Mouse (Mus musculus) kidney, adult 11 months (tissue): ENCODE data around the gene Mtmr2.
"Not testable (repeated sequence)": the region's sequence is repeated elsewhere in the genome, so short reads cannot be mapped to it uniquely, and the experiment has no call there.

Experiments used
- DNase-seq: peaks from one replicate; pipeline ENCODE4 v3.0.0; 2022

The Mtmr2 gene

DNA sequence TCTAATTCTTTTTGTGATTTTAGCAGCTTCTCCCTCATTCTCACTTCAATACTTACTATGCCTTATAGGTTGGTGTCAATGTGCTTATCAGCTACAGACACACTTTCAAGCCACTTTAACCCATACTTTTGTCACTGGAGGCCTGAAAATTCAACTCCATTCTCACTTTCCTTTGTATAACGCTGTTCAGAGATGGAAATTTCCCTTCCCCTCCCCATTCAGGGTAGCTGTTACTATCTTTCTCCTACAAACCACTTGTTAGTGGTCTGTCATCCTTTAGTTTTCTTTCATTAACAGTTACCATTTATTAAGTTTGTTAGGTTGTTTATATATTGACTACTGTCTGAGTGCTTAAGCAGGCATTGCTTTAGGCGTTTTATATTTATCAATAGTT, at the start of gene Mtmr2:
Mtmr2 (plus strand) TSS at position 7 of the 394 bp plus-strand sequence.
- DNase-seq, result no peak

DNA sequence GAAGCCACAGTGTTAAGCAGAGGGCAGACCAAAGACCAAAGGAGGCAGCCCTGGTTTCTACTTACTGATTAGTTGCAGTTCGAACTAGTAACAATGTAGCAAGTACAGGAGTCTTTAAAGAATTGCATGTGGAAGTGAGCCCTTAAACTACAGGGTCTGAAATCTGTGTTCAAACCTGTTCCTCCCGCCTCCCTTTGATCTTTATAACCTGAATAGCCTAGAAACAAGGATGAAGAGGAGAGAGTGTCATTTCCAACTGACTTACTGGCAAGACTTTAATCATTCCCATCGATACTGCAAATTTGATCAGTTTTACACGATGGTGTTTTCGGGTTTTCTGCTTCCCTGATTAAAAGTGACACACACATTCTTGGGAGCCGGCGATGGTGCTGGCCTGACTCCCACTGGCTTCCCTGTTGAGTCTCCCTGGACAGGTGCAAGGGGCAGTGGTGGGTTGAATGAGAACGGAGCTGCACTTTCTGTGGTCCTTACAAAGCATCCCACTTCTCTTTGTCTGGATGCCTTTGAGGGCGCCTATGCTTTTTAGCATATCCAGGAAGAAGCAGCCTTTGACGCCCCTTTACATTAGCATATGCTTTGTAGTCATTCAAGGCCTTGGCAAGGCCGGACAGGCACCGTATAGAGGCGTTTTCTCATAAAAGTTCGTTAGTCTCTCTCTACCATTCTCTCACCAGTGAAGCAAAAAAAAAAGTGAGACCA, 49.0 kb upstream of the Mtmr2 start:
- DNase-seq, result no peak

DNA sequence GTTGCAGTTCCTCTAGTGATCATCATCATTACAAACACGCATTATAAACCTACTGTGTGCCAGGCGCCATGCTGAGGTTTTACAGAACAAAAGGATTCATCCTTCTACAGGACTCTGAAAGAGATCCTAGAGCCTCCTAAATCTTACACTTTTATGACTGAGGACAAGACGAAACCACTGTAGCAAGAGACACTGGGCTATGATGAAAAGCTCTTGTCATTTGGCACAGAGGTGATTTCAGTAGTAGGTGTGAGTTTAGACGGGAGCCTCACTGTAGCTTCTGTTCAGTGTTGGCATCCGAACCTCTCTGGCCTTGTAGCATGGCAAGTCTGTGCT, 48.5 kb upstream of the Mtmr2 start:
- DNase-seq, result no peak

DNA sequence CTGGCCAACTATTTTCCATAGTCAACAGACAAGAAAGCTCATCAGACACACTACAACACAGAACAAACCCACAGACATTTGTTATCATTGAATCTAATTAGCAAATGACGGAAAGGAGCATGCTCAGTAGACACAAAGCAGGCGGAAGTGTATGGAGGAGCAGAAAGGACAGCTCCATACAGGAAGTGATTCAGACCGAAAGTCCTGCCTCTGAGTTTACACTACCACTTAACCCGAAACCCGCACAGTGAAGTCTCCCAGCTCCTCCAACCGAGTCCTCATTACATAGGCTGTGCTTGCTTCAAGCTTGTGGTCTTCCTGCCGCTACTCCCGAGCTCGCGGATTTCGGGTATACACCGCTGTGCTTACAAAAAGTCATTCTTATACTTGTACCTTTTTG, 46.4 kb upstream of the Mtmr2 start:
- no peak for DNase-seq

DNA sequence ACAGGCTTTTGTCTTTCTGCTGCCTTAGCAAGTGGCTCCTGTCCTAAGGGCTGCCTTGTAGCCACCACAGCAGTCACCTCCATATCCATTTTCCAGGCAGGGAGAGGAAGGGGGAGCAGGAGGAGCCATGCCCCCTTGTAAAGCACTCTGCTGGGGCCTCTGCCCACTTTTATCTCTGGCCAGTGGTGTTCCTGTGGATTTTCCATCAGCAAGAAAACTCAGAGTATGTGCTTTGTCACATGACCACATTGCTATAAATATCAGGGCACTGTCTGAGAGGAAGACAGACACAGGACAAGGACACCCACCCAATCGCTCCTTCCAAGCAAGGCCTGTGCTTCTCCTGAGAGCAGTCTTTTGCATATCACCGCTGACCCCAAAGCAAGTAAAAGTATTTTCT, 45.1 kb upstream of the Mtmr2 start:
- DNase-seq, result no peak

DNA sequence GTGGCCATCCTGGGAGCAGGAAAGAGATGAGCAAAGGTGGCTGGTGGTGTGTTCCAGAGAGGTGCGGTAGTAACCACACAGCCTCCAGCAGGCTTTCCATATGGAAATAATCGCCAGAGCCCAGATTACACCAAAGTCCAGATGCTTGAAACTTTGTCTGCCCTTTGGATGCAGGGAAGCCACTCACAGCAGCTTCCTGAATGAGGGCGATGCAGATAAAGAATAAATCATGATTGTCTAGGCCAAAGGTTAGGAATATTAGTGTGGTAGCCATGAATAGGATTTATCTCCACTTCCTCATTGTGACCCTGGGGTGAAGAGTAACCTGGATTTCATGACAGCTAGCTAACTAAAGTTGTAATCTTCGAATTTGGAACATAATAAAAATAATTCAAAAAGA, 43.3 kb upstream of the Mtmr2 start:
- DNase-seq, result no peak

DNA sequence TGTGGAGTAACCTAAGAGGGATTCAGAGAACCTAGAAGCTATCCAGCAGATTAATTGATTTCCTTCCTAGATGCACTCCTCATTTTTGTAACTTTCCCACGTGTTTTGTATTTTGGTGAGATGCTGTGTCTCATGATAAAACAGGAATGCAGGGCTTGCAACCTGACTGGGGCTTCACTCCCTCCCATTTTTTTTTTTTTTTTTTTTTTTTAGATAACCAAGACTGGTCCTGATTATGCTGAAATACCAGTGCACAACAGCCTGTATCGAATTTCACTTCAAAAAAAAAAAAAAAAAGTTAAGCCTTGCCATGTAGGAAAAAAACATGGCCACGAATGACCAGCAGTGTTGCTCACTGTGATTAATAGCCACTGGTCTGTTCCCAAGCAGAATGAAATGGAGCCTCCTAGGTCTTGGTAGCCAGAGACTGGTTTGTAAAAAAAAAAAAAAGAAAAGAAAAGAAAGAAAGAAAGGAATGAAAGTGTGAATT, 41.1 kb upstream of the Mtmr2 start:
- DNase-seq, result no peak

DNA sequence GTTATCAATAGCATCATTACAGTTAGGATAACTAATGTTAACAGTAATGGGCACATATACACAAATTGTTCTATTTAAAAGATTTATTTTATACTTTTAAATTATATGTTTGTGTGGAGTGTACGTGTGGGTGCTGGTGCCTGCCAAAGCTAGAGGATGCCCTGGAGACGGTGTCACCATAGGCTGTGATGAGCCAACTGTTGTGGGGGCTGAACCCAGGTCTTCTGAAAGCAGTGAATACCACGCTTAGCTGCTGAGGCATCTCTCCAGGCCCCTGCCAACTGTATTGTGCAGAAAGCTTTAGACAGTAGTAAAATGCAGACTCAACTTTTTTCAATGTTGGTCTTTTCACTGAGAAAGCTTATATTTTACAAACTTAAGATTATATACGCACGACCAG, 38.8 kb upstream of the Mtmr2 start:
- no peak for DNase-seq

DNA sequence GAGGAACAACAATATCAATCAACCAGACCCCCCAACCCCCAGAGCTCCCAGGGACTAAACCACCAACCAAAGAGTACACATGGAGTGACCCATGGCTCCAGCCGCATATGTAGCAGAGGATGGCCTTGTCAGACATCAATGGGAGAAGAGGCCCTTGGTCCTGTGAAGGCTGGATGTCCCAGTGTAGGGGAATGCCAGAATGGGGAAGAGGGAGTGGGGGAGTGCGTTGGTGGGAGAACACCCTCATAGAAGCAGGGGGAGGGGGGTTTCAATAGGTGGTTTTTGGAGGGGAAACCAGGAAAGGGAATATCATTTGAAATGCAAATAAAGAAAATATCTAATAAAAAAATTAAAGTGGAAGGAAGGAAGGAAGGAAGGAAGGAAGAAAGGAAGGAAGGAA, 32.3 kb upstream of the Mtmr2 start:
- not testable (repeated sequence) for DNase-seq

DNA sequence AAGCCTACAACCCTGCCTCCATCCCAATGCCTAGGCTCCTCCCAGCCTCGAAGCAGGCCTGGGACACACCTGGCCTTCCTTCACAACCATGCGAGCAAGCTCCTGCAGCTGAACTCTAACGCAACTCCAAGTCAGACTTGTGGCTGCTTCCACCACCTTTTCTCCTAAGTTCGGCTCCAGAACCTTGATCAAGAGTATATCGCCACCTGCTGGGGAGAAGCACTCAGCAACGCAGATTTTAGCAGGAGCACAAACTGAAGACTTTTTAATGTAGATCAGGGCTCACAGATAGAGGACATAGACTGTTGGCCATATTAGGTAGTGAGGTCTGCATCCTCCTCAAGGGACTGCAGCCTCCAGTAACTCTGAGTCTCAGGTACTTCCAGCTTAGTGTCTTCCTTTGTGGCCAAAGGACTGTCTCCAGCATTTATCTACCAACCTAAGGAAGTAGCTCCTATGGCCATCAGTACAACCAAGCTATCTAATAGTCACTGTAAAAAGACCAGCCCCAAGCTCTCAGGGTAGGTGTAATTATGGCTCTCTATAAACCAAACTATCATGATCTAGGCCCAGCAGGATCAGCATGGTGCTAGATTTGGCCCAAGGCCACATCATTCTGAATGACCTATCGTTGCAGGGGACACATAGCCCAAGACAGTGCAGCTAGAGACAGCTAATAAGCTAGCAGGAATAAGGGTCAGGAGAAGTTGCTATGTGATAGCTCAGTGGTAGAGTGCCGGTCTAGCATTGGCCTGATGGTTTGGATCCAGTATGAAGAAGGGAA, 31.7 kb upstream of the Mtmr2 start:
- DNase-seq, result peak; percentile 66

DNA sequence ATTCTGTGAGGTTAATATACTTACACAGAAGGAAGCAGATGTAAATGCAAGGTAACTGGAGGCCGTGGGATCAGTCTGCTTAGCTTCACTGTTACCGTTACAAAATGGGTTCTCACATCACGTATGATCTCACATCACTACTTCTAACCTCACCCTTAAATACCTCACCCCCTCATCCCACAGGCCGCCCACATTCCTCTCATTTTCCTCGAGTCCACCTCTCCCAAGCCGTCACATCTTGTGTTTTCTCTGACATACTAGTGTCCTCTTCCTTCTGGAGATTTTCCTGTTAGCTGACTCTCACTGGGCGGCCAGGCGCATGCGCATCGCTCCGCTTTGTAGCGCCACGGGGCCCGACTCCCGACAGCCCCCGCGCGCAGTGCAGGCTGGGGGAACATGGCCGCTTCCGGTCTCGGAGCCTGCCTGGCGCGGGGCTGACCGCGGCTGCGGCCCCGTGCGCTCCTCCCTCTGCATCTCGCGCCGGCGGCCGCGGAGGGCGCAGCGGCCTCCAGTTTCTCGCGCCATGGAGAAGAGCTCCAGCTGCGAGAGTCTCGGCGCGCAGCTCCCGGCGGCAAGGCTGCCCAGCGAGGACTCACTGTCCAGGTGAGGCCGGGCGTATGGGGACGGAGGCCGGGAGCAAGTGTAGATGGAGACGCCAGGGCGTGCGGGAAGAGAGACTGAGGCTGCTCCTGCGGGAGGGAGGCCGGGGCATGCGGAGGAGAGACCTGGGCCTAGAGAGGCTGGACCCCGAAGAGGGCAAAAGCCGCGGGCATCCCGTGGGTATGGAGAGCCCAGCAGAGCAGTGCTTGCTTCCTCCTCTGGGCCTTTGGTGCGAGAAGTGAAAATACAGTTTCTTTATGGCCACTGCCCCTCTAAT, 826 bp downstream of the Mtmr2 start:
- DNase-seq, result peak; percentile 93

DNA sequence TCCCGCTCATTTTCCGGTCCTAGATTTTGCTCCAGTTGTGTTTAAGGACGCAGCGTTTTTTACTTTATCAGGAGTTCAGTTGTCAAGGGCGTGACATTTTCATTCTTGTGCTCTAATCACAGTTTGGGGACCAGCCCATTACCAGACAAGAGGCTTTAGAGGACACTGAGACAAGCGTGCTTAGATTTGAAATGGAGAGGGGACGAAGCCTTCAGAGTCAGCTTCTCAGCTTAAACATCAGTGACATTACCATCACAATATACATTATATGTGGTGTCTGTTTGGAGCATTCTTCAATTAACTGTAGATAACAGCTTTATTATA, 1.4 kb downstream of the Mtmr2 start:
- DNase-seq, result no peak

DNA sequence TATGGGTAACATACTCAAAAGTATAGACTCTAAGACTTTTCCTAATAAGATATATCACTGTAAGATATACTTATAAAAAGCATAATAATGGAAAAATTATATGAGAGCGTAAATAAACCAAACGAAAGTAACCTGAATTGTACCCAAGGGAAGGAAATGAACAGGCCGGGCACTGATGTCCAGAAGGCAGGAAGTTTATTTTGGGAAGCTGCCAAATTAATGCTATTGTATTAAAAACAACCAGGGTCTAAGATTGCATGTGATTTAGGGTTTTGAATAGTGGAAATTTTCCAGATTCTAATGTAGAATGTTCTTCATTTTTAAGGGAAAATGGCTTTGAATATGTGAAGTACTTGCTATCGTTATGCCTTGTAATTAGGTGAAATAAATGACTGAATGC, 4.3 kb downstream of the Mtmr2 start:
- peak; percentile 18 for DNase-seq

DNA sequence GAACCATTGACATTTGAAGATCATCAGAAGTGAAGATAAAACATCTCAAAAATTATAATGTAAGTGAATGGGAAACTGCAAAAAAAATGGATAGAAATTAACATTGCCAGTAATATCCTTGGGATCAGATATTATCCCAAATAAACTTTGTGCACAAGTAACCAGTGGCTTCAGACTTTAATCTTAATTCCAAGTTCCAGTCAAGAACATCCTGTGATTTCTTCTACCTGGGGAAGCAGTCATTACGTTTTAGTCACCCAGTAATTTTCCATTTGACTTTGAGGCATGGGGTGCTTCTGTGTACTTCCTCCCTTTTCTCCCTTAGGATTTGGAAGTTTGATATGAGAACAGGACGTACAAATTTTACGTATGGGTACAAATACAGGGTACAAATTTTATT, 12.2 kb downstream of the Mtmr2 start:
- DNase-seq, result no peak

DNA sequence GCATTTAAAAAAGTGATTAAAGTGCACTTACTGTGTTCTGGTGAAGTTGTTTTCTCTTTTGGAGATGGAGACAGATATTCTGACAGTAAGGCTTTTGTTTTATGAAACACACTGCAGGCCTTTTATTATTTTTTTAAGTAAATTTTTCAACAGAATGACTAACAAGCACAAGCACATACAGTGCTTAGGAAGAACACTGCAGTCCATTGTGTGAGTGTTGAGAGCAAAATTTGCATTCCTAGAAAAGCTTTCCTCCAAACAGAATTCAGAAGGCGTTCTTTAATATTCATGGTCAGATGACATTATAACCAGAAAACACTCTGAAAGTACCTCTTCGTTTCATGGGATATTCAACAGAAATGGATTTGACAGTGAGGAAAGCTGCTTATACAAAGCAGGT, 17.4 kb downstream of the Mtmr2 start:
- no peak for DNase-seq

DNA sequence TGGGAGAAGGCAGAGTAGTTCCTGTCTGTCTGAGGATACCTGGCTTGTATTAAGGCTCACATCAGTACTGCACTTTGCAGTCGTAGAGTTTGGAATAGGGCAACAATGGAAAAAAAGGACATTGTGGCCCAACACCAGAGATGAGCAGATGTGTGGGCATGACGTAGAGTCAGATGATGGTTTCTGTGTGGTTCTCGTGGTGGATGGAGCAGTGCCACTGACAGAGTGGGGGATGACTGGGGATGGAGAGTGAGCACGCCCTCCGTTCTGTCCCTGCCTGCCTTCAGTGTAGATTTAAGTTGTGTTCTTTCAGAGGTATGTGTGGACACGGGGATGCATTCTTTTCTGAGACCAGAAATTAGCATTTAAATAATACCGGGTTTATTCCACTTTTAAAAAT, 18.4 kb downstream of the Mtmr2 start:
- no peak for DNase-seq

DNA sequence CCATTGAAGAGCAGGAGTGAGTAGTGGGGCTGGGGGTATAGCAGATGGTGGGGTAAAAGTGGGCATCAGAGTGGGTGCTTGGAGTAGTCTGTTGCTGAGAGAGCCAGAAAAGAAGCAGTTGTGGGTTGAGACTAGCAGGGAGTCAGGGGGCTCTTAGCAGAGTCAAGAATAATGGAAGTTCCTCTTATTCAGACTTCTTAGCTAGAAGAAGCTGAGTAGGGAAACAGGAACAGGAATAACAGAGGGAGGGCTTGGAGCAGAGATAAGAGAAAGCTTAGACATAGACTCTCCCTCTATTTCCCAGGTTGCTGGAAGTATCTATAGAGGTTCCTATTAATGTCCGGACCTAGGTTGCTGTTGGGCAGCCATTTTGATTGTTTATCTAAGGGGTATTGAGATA, 26.5 kb downstream of the Mtmr2 start:
- DNase-seq, result no peak

DNA sequence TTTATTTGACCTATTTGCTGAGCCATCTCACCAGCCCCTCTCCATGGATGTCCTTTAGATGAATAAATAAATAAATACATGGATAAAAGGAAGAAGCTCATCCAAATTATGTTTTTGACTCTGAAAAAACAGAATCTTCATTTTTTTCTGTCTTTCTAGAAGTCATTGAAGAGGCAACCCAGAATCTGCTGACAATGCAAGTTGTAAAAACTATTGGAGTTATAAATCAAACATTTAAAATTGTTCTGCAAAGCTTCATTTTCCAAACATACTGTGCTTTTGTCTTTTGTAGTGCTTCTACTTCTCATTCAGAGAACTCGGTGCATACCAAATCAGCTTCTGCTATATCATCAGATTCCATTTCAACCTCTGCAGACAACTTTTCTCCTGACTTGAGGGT, 33.8 kb downstream of the Mtmr2 start:
- no peak for DNase-seq

DNA sequence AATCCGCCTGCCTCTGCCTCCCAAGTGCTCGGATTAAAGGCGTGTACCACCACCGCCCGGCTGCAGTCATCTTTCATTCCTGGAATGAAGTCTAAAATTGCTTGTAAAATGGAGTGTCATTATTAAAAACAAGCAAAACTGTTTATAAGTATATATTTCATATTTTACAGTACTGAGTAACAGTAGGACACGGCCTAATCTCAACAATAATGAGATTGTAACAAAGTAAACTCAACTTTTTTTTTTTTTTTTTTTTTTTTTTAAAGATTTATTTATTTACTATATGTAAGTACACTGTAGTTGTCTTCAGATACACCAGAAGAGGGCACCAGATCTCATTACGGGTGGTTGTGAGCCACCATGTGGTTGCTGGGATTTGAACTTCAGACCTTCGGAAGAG, 42.7 kb downstream of the Mtmr2 start:
- DNase-seq, result not testable (repeated sequence)

DNA sequence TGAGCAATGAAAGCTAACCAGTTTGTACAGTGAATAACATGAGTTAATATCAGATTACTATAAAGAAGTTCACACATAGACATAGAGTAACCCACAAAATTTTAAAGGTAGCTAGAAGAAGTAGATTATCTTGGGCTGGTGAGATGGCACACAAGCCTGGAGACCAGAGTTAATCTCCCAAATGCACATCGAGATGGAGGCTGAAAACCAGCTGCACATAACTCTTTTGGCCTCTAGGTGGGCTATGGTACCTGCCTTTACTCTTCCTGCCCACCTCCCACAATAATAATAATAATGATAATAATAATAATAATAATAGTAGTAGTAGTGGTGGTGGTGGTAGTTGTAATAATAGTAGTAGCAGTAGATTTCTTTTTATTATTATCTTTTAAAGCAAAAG, 46.1 kb downstream of the Mtmr2 start:
- no peak for DNase-seq

DNA sequence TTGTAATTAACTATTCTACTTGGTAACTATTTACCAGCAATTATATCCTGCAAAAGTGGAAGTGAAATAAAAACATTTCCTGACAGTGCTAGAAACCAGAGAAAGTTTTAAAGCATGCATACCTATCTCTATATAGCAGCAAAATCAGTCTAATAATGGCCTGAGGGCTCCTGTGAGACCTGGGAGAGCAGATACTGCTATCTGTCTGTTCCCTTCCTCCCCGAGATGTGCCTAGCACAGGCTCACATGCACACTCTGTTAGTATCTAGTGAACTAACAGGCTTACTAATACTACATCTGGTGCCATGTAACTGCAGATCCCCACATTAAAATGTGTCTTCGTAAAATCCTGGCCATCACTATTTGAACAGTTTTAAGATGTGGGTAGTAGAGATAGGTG, 46.5 kb downstream of the Mtmr2 start:
- no peak for DNase-seq

DNA sequence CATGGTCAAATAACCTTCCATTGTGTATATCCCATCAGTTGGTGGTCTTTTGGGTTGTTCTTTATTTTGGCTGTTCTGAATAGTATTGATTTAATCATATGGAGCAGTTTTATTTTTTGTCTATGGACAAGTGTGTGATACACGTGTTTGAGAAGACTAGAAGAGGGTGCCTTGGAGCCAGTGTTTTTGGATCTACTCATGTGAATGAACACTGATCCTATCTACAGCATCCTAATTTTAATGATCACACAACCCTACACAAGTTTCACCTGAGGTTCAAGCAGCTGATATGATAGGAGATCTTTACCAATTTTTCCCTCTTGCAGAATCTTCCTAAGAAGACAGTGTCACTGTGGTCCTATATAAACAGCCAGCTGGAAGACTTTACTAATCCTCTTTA, 56.3 kb downstream of the Mtmr2 start:
- DNase-seq, result no peak

DNA sequence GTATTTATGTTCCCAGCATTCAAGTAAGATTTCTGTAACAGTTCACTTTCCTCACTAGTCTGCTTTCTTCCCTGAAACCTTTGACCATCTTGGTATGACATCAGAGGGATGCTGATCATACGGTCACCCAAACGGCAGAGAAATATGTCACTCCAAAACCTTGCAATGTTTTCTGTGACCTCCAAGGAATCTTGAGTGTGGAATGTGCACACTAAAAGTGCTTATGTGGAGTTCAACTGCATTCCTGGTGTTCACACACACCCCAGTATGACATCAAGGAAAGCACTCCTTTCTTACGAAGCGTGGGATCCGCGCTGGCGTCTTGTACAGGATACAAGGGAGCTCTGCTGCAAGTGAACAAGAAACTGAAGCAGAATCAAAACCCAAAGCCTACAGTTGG, 58.6 kb downstream of the Mtmr2 start:
- no peak for DNase-seq

DNA sequence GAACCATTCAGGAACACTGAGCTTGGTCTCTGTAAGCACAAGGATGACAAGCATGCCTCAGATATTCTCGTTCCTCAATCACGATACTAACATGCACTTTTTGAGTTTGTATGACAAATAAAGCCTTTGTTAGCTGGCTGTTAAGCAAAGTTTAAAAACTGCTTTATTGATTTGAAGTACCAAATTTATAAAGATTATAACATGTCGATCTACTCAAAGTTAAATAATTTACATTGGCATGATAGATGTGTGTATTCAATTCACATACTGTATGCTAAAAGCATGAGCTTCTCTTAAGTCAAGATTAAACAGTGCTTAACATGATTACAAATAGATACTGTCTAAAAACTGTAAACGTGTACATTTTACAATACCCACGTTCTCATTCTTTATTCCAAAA, 59.4 kb downstream of the Mtmr2 start:
- no peak for DNase-seq
